Mouse (Mus musculus): ENCODE measurements around the gene Dusp1. TPM values are rescaled to one million over a fixed set of nuclear protein-coding genes. Genes with fewer than 3 reads are reported as not detected.
A peak's percentile ranks its signal among the peaks of the same experiment; 100 is the strongest.

The Dusp1 gene
- polyA plus RNA-seq, 1 experiment from 2014 or later, result 42.8 TPM

DNA sequence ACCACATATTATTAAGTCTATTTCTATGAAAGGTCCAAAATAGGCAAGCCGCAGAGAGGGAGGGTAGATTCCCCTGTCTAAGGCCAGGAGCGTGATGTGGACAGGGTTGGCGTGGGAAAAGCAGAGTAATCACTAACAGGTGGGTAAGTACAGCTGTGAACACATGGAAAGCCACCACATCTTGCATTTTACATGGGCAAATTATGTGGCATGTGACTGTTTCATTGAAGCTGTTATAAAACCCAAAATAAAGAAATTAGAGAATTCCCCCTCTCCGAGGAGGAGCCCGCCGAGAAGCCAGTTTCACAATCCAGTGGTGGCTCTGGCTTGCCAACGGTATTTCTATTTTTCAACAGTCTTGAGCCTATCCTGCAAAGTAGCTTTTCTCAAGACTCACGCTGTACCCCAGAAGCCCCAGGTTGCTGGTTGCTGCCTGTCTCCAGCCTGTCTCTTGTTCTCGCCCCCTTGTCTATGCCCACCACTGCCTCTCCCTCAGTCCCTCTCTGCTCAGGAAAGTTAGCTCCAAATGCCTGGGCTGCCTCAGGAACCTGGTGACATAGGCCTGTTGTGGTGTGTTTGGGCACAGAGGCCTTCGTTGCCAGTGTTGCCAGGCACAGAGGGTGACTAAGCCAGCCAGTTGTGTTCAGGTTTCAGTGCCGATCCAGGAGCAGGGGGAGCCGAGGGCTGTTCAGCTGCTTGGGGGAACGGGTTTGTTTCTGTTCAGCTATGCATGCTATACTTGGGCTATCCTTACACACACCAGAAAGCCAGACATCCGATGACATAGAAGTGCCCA is 77.1 kb downstream of the Dusp1 start:
- Histone ChIP-seq H3K4me2 (no peak overlapping the region), H3K9ac (no peak overlapping the region), H3K36me3 (replicated peaks) (no peaks in the 10 kb centered on the region), H3K9me3 (no peaks in the 10 kb centered on the region), H3K4me1 (no peaks in the 10 kb centered on the region), H3K27ac (no peak overlapping the region), H3K4me3 (no peak overlapping the region), H3K27me3 (replicated peaks) (no peaks in the 10 kb centered on the region)
- WGBS, result 89% methylated on average over 14 of the region's 14 CpGs
- ATAC-seq (replicated peaks), result no peak

DNA sequence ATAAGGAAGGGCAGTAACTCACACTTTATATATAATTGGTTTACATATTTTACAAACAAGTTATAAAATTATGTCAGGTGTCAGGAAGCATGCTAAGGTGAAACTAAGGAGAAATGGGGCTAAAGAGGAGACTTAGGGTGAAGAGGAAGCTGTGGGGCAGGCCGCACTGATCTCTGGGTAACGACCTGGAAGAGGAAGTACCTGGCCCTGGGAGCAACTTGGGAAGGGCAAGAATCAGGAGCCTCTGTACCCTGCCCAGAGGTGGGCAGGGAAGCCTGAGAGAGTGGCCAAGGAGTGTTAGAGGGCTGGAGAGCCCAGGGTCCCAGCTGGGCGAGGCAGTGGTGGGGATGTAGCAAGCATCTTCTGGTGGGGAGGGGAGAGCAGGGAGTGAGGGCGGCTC is 81.0 kb downstream of the Dusp1 start:
- Histone ChIP-seq H3K4me1 (no peaks in the 10 kb centered on the region), H3K4me2 (no peak overlapping the region), H3K36me3 (replicated peaks) (no peaks in the 10 kb centered on the region), H3K9ac (no peak overlapping the region), H3K4me3 (no peak overlapping the region), H3K27me3 (replicated peaks) (no peaks in the 10 kb centered on the region), H3K27ac (no peak overlapping the region), H3K9me3 (no peaks in the 10 kb centered on the region)
- no peak for ATAC-seq (replicated peaks)
- 80% methylated on average over 4 of the region's 4 CpGs for WGBS

DNA sequence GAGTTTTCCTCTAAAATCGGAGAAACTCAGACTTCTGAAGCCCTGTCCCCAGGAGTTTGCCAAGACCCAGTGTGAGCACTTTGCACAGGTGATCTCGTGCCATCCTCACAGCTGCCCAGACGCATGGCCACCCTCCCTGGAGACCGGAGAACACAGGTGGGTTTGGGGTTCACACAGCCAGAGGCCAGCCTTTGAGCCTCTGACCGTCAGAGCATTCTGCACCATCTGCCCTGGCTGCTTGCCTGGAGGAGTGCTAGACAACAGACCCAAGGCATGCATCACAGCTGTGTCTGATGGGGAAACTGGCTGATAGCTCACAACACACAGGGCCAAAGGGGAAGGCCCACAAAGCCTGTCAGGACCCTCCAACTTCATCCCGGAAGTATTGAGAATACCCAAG is 82.3 kb downstream of the Dusp1 start:
- WGBS, result 74% methylated on average over 6 of the region's 6 CpGs
- no peak for ATAC-seq (replicated peaks)

DNA sequence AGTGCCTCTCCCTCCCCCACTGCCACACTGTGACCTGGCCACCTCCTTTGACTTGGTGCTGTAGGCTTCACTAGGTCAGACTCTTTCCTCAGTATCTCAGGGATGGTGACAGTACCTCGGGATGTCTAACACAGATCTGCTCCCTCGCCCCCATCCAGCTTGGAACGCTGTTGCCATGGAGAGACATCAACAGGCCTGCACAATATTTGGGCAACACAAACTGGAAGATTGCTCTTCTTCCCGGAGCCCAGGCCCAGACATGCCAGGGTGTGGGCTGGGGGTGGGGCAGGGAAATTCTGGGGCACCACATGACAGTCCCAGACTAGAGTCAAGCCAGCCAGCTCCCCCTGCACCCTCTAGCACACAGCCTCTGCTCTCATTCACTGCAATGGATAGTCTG is 83.3 kb downstream of the Dusp1 start:
- WGBS, result 85% methylated on average over 4 of the region's 4 CpGs
- Histone ChIP-seq H3K9ac (no peak overlapping the region), H3K9me3 (no peaks in the 10 kb centered on the region), H3K27ac (no peak overlapping the region), H3K36me3 (replicated peaks) (no peaks in the 10 kb centered on the region), H3K4me1 (no peaks in the 10 kb centered on the region), H3K27me3 (replicated peaks) (no peaks in the 10 kb centered on the region), H3K4me2 (no peak overlapping the region), H3K4me3 (no peak overlapping the region)
- ATAC-seq (replicated peaks), result no peak

More for the DNA sequence above, 82.3 kb downstream of the Dusp1 start:
- H3K27ac ChIP-seq, result no peak overlapping the region
- no peaks in the 10 kb centered on the region for H3K27me3 ChIP-seq (replicated peaks)
- no peak overlapping the region for H3K4me2 ChIP-seq
- no peak overlapping the region for H3K9ac ChIP-seq
- H3K4me1 ChIP-seq, result no peaks in the 10 kb centered on the region
- no peak overlapping the region for H3K4me3 ChIP-seq
- no peaks in the 10 kb centered on the region for H3K36me3 ChIP-seq (replicated peaks)
- no peaks in the 10 kb centered on the region for H3K9me3 ChIP-seq

DNA sequence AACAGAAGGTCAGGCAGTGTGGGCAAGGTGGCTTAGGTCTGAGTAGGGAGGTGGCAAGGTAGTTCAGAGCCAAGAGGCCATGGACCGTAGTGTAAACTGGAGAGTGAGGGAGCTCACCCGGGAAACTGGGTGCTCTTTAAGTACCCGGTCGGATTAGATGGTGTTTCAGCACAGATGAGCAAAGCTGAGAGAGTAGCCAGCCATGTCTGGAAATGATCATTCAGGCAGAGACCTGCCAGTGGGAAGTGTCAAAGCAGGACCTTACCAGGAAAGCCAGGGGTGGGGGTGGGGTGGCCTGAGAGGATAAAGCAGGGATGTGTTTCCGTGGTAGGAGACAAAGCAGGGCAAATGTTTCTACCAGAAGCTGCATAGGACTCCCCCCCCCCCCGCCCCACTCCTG is 85.1 kb downstream of the Dusp1 start:
- WGBS, result 61% methylated on average over 6 of the region's 6 CpGs
- H3K9ac ChIP-seq, result no peak overlapping the region

DNA sequence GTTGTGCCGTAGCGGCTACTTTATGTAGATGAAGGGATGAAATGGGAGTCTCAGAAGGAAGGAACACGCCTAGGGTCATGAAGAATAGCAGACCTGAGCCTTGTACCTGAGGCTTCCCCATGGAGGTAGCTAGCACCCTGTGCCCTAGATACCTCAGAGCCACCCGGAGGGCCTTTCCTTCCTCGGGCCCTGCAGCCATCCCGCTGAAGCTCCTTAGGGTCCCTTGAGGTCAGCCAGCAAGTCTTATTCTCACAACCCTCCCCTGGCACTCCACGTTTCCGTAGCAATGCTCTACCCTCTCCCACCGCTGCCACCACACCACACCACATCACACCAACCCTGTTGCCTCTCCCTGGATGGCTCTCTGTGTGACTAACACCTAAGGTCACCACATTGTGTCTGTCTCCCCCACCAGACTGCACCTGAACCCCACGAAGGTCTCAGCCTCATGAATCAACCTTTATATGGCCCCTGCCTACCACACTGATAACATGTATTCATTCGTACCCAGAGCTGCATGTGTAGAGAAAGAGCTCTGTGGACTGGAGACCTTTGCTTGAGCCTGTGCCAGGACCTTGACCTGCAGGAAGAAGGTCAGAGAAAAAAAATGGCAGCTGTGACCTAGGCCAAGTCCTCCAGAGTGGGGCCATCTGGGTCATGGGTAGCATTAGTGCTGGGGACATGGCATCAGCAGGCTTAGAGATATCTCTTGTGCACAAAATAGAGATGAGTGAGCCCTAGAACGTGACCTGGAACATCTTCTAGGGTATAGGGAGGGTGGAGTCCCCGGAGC is 93.6 kb downstream of the Dusp1 start:
- H3K4me3 ChIP-seq, result no peak overlapping the region
- no peak overlapping the region for H3K27ac ChIP-seq
- no peaks in the 10 kb centered on the region for H3K9me3 ChIP-seq
- H3K4me1 ChIP-seq, result peaks cover 3% of the 10 kb centered on the region
- no peak for ATAC-seq (replicated peaks)
- no peaks in the 10 kb centered on the region for H3K27me3 ChIP-seq (replicated peaks)
- 86% methylated on average over 13 of the region's 13 CpGs for WGBS
- no peak overlapping the region for H3K9ac ChIP-seq
- no peaks in the 10 kb centered on the region for H3K36me3 ChIP-seq (replicated peaks)
- H3K4me2 ChIP-seq, result no peak overlapping the region

More for the DNA sequence above, 85.1 kb downstream of the Dusp1 start:
- no peaks in the 10 kb centered on the region for H3K27me3 ChIP-seq (replicated peaks)
- H3K4me2 ChIP-seq, result no peak overlapping the region
- H3K4me1 ChIP-seq, result no peaks in the 10 kb centered on the region
- no peaks in the 10 kb centered on the region for H3K9me3 ChIP-seq
- no peak overlapping the region for H3K27ac ChIP-seq
- no peaks in the 10 kb centered on the region for H3K36me3 ChIP-seq (replicated peaks)
- H3K4me3 ChIP-seq, result no peak overlapping the region
- ATAC-seq (replicated peaks), result no peak

DNA sequence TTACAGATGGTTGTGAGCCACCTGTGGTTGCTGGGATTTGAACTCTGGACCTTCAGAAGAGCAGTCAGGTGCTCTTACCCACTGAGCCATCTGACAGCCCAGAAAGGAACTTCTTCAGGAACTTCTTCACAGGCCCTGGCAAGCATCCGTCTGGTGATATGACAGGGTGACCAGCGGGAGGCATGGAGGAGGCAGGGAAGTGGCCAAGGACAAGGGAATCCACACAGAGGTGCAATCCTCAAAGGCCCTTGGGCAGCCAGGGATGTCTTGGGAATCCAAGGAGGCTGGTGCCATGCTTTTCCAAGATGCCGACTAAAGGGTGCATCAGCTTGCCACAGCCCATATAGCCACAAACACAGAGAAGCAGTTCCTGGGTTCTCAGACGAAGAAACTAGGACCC is 94.3 kb downstream of the Dusp1 start:
- WGBS, result 81% methylated on average over 4 of the region's 4 CpGs
- Histone ChIP-seq H3K4me2 (no peak overlapping the region), H3K4me1 (peaks cover 3% of the 10 kb centered on the region), H3K9me3 (no peaks in the 10 kb centered on the region), H3K36me3 (replicated peaks) (no peaks in the 10 kb centered on the region), H3K27me3 (replicated peaks) (no peaks in the 10 kb centered on the region), H3K4me3 (no peak overlapping the region), H3K9ac (no peak overlapping the region), H3K27ac (no peak overlapping the region)
- no peak for ATAC-seq (replicated peaks)

DNA sequence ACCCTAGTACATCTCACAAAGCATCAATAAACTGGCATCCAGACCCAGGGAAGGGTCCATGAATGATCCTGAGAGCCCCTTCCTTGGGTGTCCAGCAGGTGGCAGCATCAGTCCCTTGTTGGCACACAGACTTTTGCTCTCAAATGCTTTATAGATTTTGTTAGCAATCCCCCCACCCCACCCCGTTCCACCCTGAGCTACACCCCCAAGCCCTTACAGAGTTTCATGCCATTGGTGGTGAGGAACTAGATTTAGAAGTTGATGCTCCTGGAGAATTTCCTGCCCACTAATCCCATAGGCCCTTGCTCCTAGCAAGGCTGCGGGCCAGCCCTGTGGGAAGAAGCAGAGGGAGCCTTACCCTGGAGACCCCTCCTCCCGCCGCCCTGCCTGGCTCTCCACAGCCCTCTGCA is 95.2 kb downstream of the Dusp1 start:
- H3K27ac ChIP-seq, result no peak overlapping the region
- no peaks in the 10 kb centered on the region for H3K9me3 ChIP-seq
- H3K4me2 ChIP-seq, result peak overlapping the region; percentile 20; the same call in 1 of the 2 replicates
- ATAC-seq (replicated peaks), result 0 out of 2 replicates have a peak, but pooled peaks have one; percentile 55
- WGBS, result 2% methylated on average over 4 of the region's 4 CpGs
- no peaks in the 10 kb centered on the region for H3K27me3 ChIP-seq (replicated peaks)
- H3K9ac ChIP-seq, result no peak overlapping the region
- no peak overlapping the region for H3K4me3 ChIP-seq
- H3K4me1 ChIP-seq, result peaks cover 3% of the 10 kb centered on the region
- no peaks in the 10 kb centered on the region for H3K36me3 ChIP-seq (replicated peaks)

DNA sequence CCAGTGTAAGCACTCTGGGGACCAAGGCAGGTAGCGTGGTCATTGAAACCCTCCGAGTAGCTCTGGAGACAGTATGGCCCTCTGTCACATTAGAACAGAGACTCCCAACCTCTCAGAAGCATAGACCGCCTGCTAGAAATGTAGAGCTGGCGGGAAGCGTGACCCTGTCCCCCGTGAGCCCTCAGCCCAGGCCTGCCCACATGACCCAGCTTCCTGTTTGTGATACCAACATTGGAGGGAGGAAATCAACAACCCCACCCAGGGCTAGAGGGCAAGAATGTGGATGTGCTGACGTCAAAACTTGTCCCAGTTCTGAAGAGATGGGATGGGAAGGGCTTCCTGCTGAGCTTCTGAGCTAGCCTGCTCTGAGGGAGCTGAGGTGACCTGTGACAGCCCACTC is 97.0 kb downstream of the Dusp1 start:
- Histone ChIP-seq H3K36me3 (replicated peaks) (no peaks in the 10 kb centered on the region), H3K4me1 (peaks cover 3% of the 10 kb centered on the region)

DNA sequence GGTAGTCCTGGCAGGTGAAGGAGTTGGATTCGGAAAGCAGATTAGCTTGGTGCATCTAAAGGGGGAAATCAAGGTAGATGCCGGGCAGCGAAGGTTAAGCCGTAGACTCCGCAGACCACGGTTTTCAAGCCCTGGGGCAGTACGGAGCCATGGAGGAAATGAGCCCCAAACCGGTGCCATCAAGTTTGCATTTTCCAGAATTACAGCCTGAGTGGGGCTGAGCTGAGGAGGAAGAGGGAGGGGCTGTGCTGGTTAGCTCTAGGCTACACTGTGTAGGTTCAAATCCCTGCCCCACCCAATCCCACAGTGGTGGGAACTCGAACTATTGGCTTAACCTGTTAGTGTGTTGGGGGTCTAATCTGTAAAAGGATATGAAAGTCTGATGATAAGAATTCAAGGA is 97.4 kb downstream of the Dusp1 start:
- 81% methylated on average over 9 of the region's 9 CpGs for WGBS
- Histone ChIP-seq H3K9me3 (no peaks in the 10 kb centered on the region), H3K9ac (no peak overlapping the region), H3K27ac (no peak overlapping the region), H3K4me3 (no peak overlapping the region), H3K4me1 (peaks cover 3% of the 10 kb centered on the region), H3K4me2 (no peak overlapping the region), H3K27me3 (replicated peaks) (no peaks in the 10 kb centered on the region), H3K36me3 (replicated peaks) (no peaks in the 10 kb centered on the region)
- no peak for ATAC-seq (replicated peaks)

More for the DNA sequence above, 97.0 kb downstream of the Dusp1 start:
- H3K4me3 ChIP-seq, result no peak overlapping the region
- H3K27me3 ChIP-seq (replicated peaks), result no peaks in the 10 kb centered on the region
- WGBS, result 75% methylated on average over 7 of the region's 7 CpGs
- ATAC-seq (replicated peaks), result no peak
- H3K27ac ChIP-seq, result no peak overlapping the region
- H3K4me2 ChIP-seq, result no peak overlapping the region
- no peaks in the 10 kb centered on the region for H3K9me3 ChIP-seq
- H3K9ac ChIP-seq, result no peak overlapping the region

DNA sequence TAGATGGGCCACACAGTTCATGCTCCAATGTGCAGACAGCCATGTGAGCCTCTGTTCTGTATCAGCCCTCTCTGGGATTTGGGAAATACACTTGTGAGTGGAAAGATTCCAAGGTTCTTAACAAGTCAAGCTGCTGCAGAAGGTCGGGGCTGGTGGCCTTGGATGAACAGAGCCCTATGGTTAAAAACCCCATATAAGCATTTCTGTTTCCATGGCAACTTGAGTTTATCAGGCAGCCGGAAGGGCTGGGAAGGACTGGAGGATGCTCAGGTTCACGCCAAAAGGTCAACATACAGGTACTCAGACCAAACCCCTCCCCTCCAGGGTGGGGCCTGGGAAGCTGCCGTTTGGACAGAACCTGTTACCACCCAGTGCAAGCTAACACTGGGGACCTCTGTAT is 97.9 kb downstream of the Dusp1 start:
- no peak for ATAC-seq (replicated peaks)
- Histone ChIP-seq H3K4me2 (no peak overlapping the region), H3K9ac (no peak overlapping the region), H3K9me3 (no peaks in the 10 kb centered on the region), H3K27me3 (replicated peaks) (no peaks in the 10 kb centered on the region), H3K4me1 (peaks cover 3% of the 10 kb centered on the region), H3K36me3 (replicated peaks) (no peaks in the 10 kb centered on the region), H3K4me3 (no peak overlapping the region), H3K27ac (no peak overlapping the region)
- WGBS, result 50% methylated on average over 4 of the region's 4 CpGs

DNA sequence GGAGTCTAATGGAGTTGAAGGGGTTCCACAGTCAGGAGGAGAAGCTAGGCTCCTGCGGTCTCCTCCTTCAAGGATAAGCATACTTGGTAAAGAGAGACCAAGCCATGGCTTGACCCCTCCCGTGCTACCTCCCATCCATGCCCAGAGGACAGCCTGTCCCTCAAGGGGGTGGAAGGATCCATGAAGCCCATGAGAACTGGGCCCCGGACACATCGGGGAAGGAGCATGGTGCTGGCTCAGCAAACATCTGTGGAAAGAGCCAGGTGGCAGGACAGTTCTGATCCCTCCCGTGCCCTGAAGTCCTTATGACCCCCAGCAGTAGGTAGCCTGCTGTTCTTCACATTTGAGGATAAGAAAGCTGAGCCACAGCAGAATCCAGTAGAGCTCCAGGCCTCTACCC is 98.5 kb downstream of the Dusp1 start:
- Histone ChIP-seq H3K9ac (no peak overlapping the region), H3K4me2 (no peak overlapping the region), H3K4me1 (peaks cover 3% of the 10 kb centered on the region), H3K4me3 (no peak overlapping the region), H3K36me3 (replicated peaks) (no peaks in the 10 kb centered on the region), H3K9me3 (no peaks in the 10 kb centered on the region), H3K27me3 (replicated peaks) (no peaks in the 10 kb centered on the region), H3K27ac (no peak overlapping the region)
- 81% methylated on average over 5 of the region's 5 CpGs for WGBS
- no peak for ATAC-seq (replicated peaks)

Data from midbrain, embryonic 15.5 days (tissue).